Mouse (Mus musculus): Measurements from ENCODE around the gene Zfp991. TPM values are rescaled to one million over a fixed set of nuclear protein-coding genes. Genes with fewer than 3 reads are reported as not detected.
"Not testable (repeated sequence)": the region's sequence is repeated elsewhere in the genome, so short reads cannot be mapped to it uniquely, and the experiment has no call there.

The Zfp991 gene
- polyA plus RNA-seq, 1 experiment = not detected

GRCm38 (mm10) chr4:147165282-147165681 lies 33.4 kb downstream of the Zfp991 start:
- not testable (repeated sequence) for H3K27me3 ChIP-seq (replicated peaks); H3K9me3 ChIP-seq; H3K36me3 ChIP-seq (replicated peaks; ENCODE audit: low read length); H3K4me1 ChIP-seq; H3K4me3 ChIP-seq (replicated peaks)

- H3K4me3 ChIP-seq (replicated peaks); H3K27me3 ChIP-seq (replicated peaks); H3K4me1 ChIP-seq; H3K9me3 ChIP-seq; H3K36me3 ChIP-seq (replicated peaks; ENCODE audit: low read length): not testable (repeated sequence)
These were observed 38.7 kb downstream of the Zfp991 start for GRCm38 (mm10) chr4:147170547-147170946.

GRCm38 (mm10) chr4:147171557-147171956 lies 39.7 kb downstream of the Zfp991 start:
- not testable (repeated sequence) for H3K36me3 ChIP-seq (replicated peaks; ENCODE audit: low read length); H3K4me1 ChIP-seq; H3K4me3 ChIP-seq (replicated peaks); H3K27me3 ChIP-seq (replicated peaks); H3K9me3 ChIP-seq

GRCm38 (mm10) chr4:147176279-147176880 lies 44.5 kb downstream of the Zfp991 start:
- not testable (repeated sequence) for H3K27me3 ChIP-seq (replicated peaks); H3K9me3 ChIP-seq; H3K4me3 ChIP-seq (replicated peaks); H3K4me1 ChIP-seq; H3K36me3 ChIP-seq (replicated peaks; ENCODE audit: low read length)

- not testable (repeated sequence) for H3K27me3 ChIP-seq (replicated peaks); H3K4me1 ChIP-seq; H3K9me3 ChIP-seq; H3K4me3 ChIP-seq (replicated peaks); H3K36me3 ChIP-seq (replicated peaks; ENCODE audit: low read length)
These were observed 49.4 kb downstream of the Zfp991 start for GRCm38 (mm10) chr4:147181141-147181685.

- not testable (repeated sequence) for H3K27me3 ChIP-seq (replicated peaks); H3K9me3 ChIP-seq; H3K36me3 ChIP-seq (replicated peaks; ENCODE audit: low read length); H3K4me1 ChIP-seq; H3K4me3 ChIP-seq (replicated peaks)
These were observed 50.3 kb downstream of the Zfp991 start for GRCm38 (mm10) chr4:147181969-147182705.

GRCm38 (mm10) chr4:147186824-147187223 lies 55.0 kb downstream of the Zfp991 start:
- H3K9me3 ChIP-seq; H3K4me1 ChIP-seq; H3K27me3 ChIP-seq (replicated peaks); H3K36me3 ChIP-seq (replicated peaks; ENCODE audit: low read length); H3K4me3 ChIP-seq (replicated peaks): not testable (repeated sequence)

- H3K27me3 ChIP-seq (replicated peaks); H3K4me3 ChIP-seq (replicated peaks): not testable (repeated sequence)
These were observed 55.6 kb downstream of the Zfp991 start for GRCm38 (mm10) chr4:147187283-147187965.

GRCm38 (mm10) chr4:147195186-147195585 lies 63.3 kb downstream of the Zfp991 start:
- not testable (repeated sequence) for H3K27me3 ChIP-seq (replicated peaks); H3K9me3 ChIP-seq; H3K36me3 ChIP-seq (replicated peaks; ENCODE audit: low read length); H3K4me1 ChIP-seq; H3K4me3 ChIP-seq (replicated peaks)

More at GRCm38 (mm10) chr4:147187283-147187965, 55.6 kb downstream of the Zfp991 start:
- not testable (repeated sequence) for H3K4me1 ChIP-seq; H3K36me3 ChIP-seq (replicated peaks; ENCODE audit: low read length); H3K9me3 ChIP-seq

GRCm38 (mm10) chr4:147197210-147197609 lies 65.4 kb downstream of the Zfp991 start:
- not testable (repeated sequence) for H3K9me3 ChIP-seq; H3K36me3 ChIP-seq (replicated peaks; ENCODE audit: low read length); H3K4me1 ChIP-seq; H3K27me3 ChIP-seq (replicated peaks); H3K4me3 ChIP-seq (replicated peaks)

GRCm38 (mm10) chr4:147199055-147199750 lies 67.4 kb downstream of the Zfp991 start:
- not testable (repeated sequence) for H3K27me3 ChIP-seq (replicated peaks); H3K4me1 ChIP-seq; H3K4me3 ChIP-seq (replicated peaks); H3K36me3 ChIP-seq (replicated peaks; ENCODE audit: low read length); H3K9me3 ChIP-seq

- not testable (repeated sequence) for H3K4me1 ChIP-seq; H3K9me3 ChIP-seq; H3K27me3 ChIP-seq (replicated peaks); H3K4me3 ChIP-seq (replicated peaks); H3K36me3 ChIP-seq (replicated peaks; ENCODE audit: low read length)
These were observed 70.3 kb downstream of the Zfp991 start for GRCm38 (mm10) chr4:147201920-147202660.

- H3K4me1 ChIP-seq; H3K36me3 ChIP-seq (replicated peaks; ENCODE audit: low read length): not testable (repeated sequence)
These were observed 80.5 kb downstream of the Zfp991 start for GRCm38 (mm10) chr4:147212182-147212928.

GRCm38 (mm10) chr4:147214233-147214632 lies 82.4 kb downstream of the Zfp991 start:
- H3K36me3 ChIP-seq (replicated peaks; ENCODE audit: low read length); H3K4me3 ChIP-seq (replicated peaks); H3K4me1 ChIP-seq; H3K27me3 ChIP-seq (replicated peaks); H3K9me3 ChIP-seq: not testable (repeated sequence)

More at GRCm38 (mm10) chr4:147212182-147212928, 80.5 kb downstream of the Zfp991 start:
- not testable (repeated sequence) for H3K4me3 ChIP-seq (replicated peaks); H3K27me3 ChIP-seq (replicated peaks); H3K9me3 ChIP-seq

Measured in megakaryocyte, embryonic 14.5 days (primary cell).